Mouse (Mus musculus): ENCODE measurements around the gene Ppp2r5d.

Ppp2r5d gene

DNA sequence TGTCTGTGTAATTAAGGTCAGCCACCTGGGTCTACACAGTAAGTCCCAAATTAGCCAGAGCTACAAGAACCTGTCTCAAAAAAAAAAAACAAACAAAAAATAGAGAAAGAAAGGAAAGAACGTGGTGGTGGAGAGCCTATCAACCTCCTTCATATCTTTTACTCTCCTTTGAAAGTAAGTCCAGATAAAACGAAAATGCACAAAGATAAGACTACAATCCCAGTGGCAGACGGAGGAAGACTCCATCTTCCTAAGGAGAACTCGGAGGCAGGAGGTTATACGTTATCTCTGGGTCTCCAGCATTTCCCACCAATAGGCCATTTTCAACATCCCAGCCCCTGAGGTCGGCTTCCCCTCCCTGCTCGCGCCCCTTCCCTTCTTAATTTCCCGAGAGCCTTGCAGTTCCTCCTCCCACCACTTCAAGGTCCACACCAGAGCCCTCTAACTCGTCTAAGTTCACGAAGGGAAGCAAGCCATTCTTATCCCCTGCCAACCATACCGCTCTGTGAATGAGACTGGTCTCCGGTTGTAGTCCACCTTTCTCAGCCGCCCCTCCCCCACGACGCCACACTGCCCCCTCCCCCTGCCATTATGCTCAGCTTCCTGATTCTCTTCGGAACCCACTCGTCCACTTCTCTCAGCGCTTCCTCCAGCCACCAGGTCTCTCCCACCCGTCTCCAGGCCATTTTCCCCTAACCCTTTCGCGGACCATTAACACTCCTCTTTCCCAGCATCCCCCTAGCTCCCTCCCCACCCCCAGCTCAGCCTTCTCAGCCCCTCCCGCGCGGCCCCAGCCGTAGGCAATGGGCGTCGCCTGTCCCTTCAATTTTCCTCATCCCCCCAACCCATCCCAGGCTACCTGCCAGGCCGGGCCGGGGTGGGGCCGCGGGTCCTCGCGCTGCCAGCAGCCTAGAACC is 24.8 kb downstream of the Ppp2r5d start:
- peak in 1 of 2 experiments; percentile 63 for DNase-seq

DNA sequence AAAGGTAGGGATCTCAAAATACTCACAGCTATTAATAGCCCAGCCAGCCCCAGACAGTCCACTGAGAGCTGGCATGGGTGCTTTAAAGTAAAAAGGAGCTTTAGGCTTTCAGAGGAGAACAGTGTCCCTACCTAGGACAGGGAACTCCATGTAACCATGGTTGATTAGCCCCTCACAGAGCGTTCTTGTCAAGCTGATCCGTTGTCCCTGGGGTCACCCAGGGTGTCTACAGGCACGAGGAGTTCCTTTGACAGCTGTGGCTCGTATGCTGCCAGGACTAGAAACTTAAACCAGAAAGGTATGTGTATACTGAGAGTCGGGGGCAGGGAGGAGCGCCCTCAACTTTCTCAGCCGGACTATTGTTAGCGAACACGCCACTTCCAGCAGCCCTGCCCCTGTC is 26.0 kb downstream of the Ppp2r5d start:
- DNase-seq: no peak

DNA sequence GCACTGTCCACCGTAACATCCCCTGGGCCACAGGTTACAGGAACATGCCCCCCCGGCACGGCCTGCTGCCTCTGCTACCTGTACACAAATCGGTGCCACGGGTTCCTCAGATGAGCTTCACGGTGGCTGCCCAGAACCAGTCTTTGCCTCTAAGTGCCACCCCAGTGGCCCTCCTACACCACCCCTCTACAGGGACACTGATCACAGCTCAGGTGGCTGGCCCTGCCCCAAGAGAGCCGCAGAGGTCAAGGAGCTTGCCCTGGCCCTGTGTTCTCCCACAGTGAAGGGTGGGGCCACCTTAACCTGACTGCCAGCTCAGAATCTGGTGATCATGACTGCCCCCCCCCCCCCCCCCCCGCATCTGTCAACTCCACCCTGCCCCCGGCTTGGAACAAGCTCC is 26.5 kb downstream of the Ppp2r5d start, which contains the start of gene Mea1:
Gene Mea1 (plus strand): TSS at position 378 of the 400 bp plus-strand sequence.
- DNase-seq: peak in 1 of 2 experiments; percentile 55

DNA sequence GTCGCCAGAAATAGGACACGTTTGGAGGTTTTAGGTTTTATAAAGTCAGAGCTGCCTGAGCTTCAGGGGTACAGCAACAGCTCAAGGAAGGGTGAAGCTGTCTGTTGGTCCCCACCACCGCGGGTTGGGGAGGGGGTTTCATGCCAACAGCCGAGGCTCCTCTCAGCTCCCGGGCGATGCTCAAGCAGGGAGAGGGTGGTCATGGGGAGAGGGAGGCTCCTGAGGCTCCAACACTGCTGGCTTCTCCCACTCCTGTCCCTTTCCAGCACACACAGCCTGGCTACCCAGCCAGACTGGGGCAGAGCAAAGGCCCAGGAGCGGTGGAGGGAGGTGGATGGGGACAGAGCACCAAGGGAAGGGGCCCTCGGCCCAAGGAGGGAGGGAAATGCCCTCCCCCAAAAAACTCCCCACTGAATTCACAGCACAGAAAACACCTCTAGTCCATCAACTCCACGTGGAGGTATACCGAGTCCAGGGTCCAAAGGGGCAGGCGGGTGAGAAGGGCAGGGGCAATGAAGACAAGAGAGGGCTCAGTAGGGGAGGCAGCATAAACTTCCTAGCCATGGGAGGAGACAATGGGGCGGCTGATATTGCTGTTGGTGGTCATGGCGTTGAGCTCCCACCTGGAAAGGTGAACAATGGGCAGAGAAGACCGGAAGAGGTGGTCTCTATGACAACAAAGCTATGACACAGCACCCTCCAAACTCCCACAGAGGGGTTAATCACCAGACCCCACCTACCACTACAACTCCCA is 30.2 kb downstream of the Ppp2r5d start:
- DNase-seq: no peak

- peak; percentile 93 to 94 for DNase-seq
Measured at GRCm38 (mm10) chr17:46673850-46674529, 30.9 kb downstream of the Ppp2r5d start, which contains the start of gene Rrp36. Gene Rrp36, minus strand, starts transcription at chr17:46674352.

DNA sequence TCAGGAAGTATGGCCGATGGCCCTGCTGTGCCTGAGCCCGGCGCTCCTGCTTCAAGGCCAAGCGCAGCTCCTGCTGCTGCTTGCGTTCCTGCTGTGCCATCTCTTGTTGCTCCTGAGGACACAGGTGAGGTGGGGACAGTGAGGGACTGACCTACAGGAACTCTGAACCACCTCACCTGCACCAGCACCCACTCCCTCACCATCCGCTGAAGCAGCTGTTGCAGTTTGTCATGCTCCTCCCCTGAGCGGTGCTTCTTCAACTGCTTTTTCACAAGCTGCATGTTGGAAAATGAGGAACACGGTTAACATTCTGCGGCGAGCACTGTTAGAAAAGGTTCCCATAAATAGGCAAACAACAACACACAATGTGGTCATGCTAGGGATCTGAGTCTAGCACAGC is 35.0 kb downstream of the Ppp2r5d start:
- DNase-seq: no peak

DNA sequence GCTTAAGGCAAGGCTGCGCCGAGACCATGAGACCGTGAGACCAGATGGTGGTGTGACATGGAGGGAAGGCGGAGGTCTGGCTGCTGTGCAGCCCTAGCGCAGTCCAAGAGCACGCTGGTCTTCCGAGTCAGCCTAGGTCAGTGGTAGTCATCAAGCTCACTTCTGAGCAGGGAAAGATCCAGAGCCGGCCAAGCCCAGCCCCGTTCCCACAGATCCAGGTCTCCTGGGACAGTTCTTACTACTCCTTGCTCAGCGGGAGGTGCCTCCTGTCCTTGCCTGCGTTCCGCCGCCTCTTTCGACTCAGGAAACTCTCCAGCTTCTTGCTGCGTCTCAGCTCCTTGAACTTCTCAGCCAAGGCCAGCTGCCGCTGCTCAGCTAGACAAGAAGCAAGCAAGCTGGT is 37.2 kb downstream of the Ppp2r5d start:
- DNase-seq: no peak

DNA sequence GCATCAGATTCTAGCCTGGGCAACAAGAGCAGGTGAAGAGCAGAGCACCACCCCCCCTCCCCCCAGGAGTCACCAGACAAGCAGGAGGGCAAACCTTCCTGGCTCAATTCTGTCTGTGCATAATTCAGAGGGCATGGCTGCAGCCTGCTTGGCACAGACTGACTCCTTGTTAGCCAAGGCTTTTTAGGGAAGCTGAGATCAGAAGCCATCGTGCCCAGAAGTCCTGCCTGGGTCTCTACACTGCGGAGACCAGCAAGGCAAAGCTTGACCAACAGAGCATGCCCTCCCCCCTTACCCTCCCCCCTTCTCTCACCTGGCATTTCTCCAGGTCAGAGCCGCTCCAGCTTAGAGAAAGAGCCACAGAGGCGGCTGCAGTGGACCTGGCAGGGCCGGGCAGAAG is 42.2 kb downstream of the Ppp2r5d start:
- no peak for DNase-seq

GRCm38 (mm10) chr17:46661981-46662380 is 42.9 kb downstream of the Ppp2r5d start:
- DNase-seq: no peak

DNA sequence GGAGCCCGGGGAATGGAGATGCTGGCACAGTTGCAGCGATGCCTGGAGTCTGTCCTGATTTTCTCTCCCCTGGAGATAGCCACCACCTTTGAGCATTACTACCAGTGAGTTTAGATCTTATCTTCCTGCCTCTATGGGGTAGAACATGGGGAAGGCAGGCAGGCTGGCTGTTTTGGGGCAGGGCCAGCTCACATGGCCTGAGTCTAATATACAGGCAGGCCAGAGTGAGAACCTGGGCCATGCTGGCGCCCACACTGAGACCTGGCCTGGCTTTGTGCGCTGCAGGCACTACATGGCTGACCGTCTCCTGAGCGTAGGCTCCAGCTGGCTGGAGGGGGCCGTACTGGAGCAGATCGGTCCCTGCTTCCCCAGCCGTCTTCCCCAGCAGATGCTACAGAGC is 43.6 kb downstream of the Ppp2r5d start:
- no peak for DNase-seq

GRCm38 (mm10) chr17:46656054-46656453 is 48.9 kb downstream of the Ppp2r5d start:
- no peak for DNase-seq

- no peak for DNase-seq
Measured at GRCm38 (mm10) chr17:46651755-46652547, 53.0 kb downstream of the Ppp2r5d start.

GRCm38 (mm10) chr17:46651292-46651691 is 53.6 kb downstream of the Ppp2r5d start:
- DNase-seq: no peak

DNA sequence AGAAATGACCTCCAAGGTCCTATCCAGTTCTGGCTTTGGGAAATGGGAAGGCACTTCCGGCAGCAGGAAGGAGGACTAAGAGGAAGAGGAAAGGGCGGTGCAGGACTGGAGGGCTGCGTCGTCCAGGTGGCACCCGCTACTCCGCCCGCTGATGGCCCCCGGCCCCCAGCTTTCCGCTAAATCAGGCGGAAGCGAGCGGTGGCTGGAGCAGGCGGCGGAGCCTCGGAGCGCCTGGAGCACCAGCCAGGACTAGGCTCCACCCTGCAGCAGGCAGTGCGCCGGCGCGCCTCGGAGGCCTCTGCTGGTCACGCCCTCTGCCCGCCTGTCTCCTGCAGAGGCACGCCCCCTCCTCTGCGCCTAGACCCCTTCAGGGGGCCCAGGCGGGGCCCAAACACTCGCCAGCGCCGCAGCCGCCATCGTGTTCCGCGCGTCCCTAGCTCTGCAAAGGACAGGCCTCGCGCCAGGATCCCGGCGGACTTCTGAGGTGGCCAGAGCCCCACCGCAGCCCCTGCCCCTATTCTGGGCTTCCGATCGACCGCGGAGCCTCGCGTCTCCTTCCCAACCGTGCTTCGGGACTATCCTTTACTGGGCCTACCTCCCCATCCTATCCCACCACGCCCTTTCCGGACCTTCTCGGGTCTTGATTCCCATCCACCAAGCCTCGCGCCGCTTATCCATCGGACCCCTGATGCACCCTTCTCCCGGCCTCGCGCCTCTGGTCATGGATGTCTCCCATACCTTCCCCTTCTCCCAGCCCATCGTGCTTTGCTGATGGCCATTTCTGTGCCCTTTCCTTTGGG is 54.5 kb downstream of the Ppp2r5d start, which contains the start of gene Cul7:
Gene Cul7 (plus strand): TSS at position 106 of the 800 bp plus-strand sequence.
- peak; percentile 95 to 98 for DNase-seq

DNA sequence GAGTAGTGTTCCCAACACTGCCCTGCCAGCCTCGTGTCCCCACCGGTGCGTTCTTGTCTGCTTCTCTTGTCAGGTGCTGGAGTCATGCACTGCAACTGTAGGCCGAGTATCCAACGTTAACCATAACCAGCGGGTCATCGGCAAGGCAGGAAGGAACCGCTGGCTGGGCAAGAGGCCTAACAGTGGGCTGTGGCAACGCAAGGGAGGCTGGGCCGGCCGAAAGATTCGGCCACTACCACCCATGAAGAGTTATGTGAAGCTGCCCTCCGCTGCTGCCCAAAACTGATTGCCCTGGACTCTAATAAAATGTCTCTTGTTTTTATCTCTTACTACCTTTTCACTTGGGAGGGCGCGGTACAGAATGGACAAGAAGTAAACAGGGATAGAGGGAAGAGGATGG is 55.1 kb downstream of the Ppp2r5d start:
- peak in 1 of 2 experiments; percentile 59 for DNase-seq

- no peak for DNase-seq
Measured at GRCm38 (mm10) chr17:46648436-46648835, 56.5 kb downstream of the Ppp2r5d start.

DNA sequence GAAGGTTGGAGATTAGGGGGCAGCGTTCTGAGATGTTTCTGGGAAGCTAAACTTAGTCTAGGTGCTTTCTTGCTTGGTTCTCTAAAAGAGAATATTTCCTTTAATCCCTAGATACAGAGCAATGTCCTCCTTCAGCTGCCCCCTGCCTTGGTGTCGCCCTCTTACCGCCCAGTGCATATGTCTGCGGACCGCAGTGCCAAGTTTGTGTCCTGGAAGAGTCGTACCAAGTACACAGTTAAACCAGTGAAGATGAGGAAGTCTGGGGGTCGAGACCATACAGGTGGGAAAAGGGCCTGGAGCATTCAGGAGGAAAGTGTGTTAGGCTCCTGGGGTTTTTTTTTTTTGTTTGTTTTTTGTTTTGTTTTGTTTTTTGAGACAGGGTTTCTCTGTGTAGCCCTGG is 57.6 kb downstream of the Ppp2r5d start:
- DNase-seq: no peak

- no peak for DNase-seq
Measured at GRCm38 (mm10) chr17:46646322-46646662, 58.6 kb downstream of the Ppp2r5d start.

DNA sequence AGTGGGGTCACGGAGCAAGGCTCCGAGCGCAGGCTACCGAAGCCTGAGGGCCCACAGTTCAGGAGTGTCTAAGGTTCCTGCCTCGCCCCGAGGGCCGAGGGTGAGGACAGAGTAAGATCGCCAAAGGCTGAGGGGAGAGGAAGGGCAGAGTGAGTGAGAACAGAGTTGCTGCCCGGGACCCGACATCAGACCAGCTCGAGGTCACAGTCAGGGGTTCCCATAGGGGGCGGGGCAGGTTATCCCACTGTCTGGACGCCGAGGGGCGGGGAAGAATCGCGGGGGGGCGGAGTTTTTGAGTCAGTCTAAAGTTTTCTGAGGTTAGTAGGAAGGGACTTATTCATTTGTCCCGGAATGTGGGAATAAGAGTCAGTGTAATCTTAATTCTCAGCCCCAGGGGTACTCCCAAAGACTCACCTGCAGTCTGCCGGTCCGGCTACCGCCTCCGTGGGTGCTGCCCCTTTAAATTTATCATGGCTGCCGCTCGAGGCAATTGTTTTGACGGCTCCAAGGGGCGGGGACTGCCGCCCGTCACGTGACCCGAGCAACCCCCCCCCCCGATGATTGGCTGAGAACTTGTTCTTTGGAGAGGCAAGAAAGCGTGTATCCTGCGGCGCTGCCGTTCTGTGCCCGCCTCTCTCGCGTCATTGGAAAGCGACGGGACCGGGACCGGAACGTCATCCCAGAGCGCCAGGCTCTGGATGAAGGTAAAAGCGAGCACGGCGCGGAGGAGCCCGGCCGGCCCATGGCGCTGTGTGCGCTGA is 59.2 kb downstream of the Ppp2r5d start, which contains the start of the genes Klc4 and Mrpl2:
Gene Klc4 (minus strand): TSS at position 462 of the 761 bp plus-strand sequence.
Gene Mrpl2 (plus strand): TSS at position 669 of the 761 bp plus-strand sequence.
- peak; percentile 99 to 100 for DNase-seq

DNA sequence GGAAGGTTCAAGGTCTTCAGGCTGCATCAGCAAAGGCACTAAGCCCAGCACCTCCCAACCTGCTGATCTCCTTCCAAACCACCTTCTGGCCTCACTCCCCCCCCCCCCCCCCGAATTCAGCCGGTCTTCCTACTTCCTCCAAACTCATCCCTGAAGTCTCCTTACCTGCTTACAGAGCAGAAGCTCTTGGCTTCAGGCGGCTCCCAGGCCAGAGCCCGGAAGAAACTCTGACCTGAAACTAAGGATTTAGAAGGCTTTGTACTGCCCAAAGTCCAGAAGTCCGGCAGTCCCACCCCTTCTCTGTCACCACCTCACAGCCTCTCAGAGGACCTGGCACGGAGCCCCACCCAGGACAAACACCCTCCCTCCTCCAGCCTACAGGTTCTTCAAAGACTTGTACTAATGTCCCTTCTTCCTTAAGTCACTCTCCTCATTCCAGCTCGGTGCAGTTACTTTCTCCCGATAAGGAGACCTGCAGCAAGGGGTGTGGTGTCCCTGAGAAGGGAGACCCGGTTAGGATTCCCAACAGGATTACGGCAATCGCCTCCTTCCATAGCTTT is 59.9 kb downstream of the Ppp2r5d start:
- peak; percentile 81 to 86 for DNase-seq
